Comparison of ENCODE assay signal across 8 mouse cellular contexts in the genomic region with DNA sequence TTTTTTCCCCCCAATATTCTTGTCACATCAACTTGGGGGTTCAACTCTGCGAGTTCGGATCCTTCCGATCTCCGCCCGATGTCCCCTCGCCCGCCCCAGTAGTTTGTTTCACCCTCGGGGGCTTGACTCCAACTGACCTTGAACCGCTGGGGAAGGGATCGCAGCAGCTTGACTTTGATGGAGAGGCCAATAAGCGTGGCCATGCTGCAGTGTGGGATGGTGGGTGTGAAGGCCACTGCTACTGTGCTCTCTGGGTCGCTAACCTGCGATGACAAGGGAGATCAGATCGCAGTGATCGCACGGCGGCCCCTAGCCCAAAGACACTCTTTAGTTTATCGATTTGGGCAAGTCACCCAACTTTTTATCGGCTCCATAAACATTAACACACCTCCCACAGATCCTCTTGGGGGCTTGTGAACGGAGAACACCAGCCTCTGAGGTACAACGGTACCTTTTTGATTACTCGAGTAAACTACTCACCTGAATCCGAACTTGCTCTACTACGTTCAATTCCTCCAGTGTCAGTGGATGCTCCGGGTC. TPM values are rescaled to one million over a fixed set of nuclear protein-coding genes. Genes with fewer than 3 reads are reported as not detected.
A peak's percentile ranks its signal among the peaks of the same experiment; 100 is the strongest.
DNase-seq lines count a peak whose midpoint lies in the region; TF ChIP-seq lines count a peak whose summit lies in the region.

No protein-coding gene starts in this region.

- no peak for DNase-seq in gastrocnemius, adult 2 months
- DNase-seq in gastrocnemius, postnatal 25 days, result no peak
- DNase-seq in urinary bladder, adult 2 months (ENCODE audit: low spot score), result peak; percentile 15
- no peak for DNase-seq in urinary bladder, postnatal 14 days (ENCODE audit: low spot score)
- no peak for DNase-seq in limb, embryonic 10.5 days (ENCODE audit: low spot score)
- DNase-seq in gastrocnemius, postnatal 36 days, result no peak
- no peak for DNase-seq in Muller cell, postnatal 12 days (ENCODE audit: inconsistent ontology term)

- H3K9me3 ChIP-seq in limb, embryonic 10.5 days (replicated peaks), result no peaks in the 10 kb centered on the region

- TF ChIP-seq POLR2A in small intestine, adult 2 months (IDR thresholded peaks at IDR 0.05; ENCODE audit: low read depth, low read length), result no peak

- intact Hi-C loops in gastrocnemius, adult 2 months (cut with DNase I), result no loop called here
- intact Hi-C loops in gastrocnemius, postnatal 36 days (cut with DNase I), result no loop called here

- WGBS in limb, embryonic 10.5 days, result 11% methylated on average over 25 of the region's 25 CpGs
- 5% methylated on average over 25 of the region's 25 CpGs for WGBS in small intestine, adult 2 months

- no peak for TF ChIP-seq CTCF in gastrocnemius, adult 2 months (IDR thresholded peaks at IDR 0.05)
- no peak for TF ChIP-seq CTCF in small intestine, adult 2 months (IDR thresholded peaks at IDR 0.05; ENCODE audit: extremely low read depth, insufficient read length, insufficient replicate concordance, low read depth, low read length)

- H3K27ac ChIP-seq in gastrocnemius, adult 2 months, result peak overlapping the region; percentile 98
- H3K27ac ChIP-seq in limb, embryonic 10.5 days, result peak overlapping the region; percentile 85
- no peak overlapping the region for H3K27ac ChIP-seq in small intestine, adult 2 months (ENCODE audit: insufficient read depth, low read depth, low read length)

- H3K4me1 ChIP-seq in limb, embryonic 10.5 days, result peaks cover 17% of the 10 kb centered on the region
- H3K4me1 ChIP-seq in small intestine, adult 2 months (ENCODE audit: control insufficient read depth, insufficient read depth, insufficient read length, low read length), result peaks cover 18% of the 10 kb centered on the region

- peaks cover 30% of the 10 kb centered on the region for H3K36me3 ChIP-seq in limb, embryonic 10.5 days
- H3K36me3 ChIP-seq in small intestine, adult 2 months (ENCODE audit: control insufficient read depth, insufficient read depth, low read length), result peaks cover 8% of the 10 kb centered on the region

- peak overlapping the region; percentile 77 for H3K4me3 ChIP-seq in gastrocnemius, adult 2 months
- H3K4me3 ChIP-seq in limb, embryonic 10.5 days, result peak overlapping the region; percentile 88
- H3K4me3 ChIP-seq in small intestine, adult 2 months (ENCODE audit: low read depth, low read length), result peak overlapping the region; percentile 93

- no peaks in the 10 kb centered on the region for H3K27me3 ChIP-seq in limb, embryonic 10.5 days (ENCODE audit: low read depth, poor library complexity, severe bottlenecking)
- no peaks in the 10 kb centered on the region for H3K27me3 ChIP-seq in small intestine, adult 2 months (ENCODE audit: control insufficient read depth, insufficient read depth, low read length)

RNA-seq across cellular contexts. Expression of a gene that starts 0.9 kb away (rescaled TPM):
- 10 to 100 TPM; 33.8 to 42.3 TPM for total RNA-seq in gastrocnemius, adult 2 months (2021)
- 10 to 100 TPM; 27.3 to 33.1 TPM for total RNA-seq in gastrocnemius, postnatal 25 days (2021)
- polyA plus RNA-seq in urinary bladder, adult 2 months (2012; rRNA removed), result 53.2 and 69.5 TPM in 2 replicates
- 95.6 and 105 TPM in 2 replicates for polyA plus RNA-seq in limb, embryonic 10.5 days (2016; fragmentation: Nextera tagmentation; extraction: Ambion mirVana)
- polyA plus RNA-seq in small intestine, adult 2 months (2012; rRNA removed), result 35.2 and 56.7 TPM in 2 replicates
- total RNA-seq in gastrocnemius, postnatal 36 days (2021), result 10 to 100 TPM; 29.1 to 29.4 TPM

RNA-seq across cellular contexts. Expression of a gene that starts 9.8 kb away (rescaled TPM):
- 1 to 10 TPM; 2.8 to 3.1 TPM for total RNA-seq in gastrocnemius, adult 2 months (2021)
- total RNA-seq in gastrocnemius, postnatal 25 days (2021), result 1 to 10 TPM; 3.8 to 6.2 TPM
- polyA plus RNA-seq in urinary bladder, adult 2 months (2012; rRNA removed), result 10.3 and 13.4 TPM in 2 replicates
- 2.0 and 3.2 TPM in 2 replicates for polyA plus RNA-seq in limb, embryonic 10.5 days (2016; fragmentation: Nextera tagmentation; extraction: Ambion mirVana)
- 4.7 and 5.2 TPM in 2 replicates for polyA plus RNA-seq in small intestine, adult 2 months (2012; rRNA removed)
- 1 to 10 TPM; 2.2 to 2.9 TPM for total RNA-seq in gastrocnemius, postnatal 36 days (2021)

RNA-seq across cellular contexts. Expression of a gene that starts 16.7 kb away (rescaled TPM):
- total RNA-seq in gastrocnemius, adult 2 months (2021), result not detected
- total RNA-seq in gastrocnemius, postnatal 25 days (2021), result not detected
- not detected in 2 replicates for polyA plus RNA-seq in urinary bladder, adult 2 months (2012; rRNA removed)
- polyA plus RNA-seq in limb, embryonic 10.5 days (2016; fragmentation: Nextera tagmentation; extraction: Ambion mirVana), result 0.13 TPM in 1 of 2 replicates, not detected in the other
- not detected in 2 replicates for polyA plus RNA-seq in small intestine, adult 2 months (2012; rRNA removed)
- total RNA-seq in gastrocnemius, postnatal 36 days (2021), result not detected

RNA-seq across cellular contexts. Expression of a gene that starts 49.6 kb away (rescaled TPM):
- total RNA-seq in gastrocnemius, adult 2 months (2021), result 1 to 10 TPM; 4.0 to 4.6 TPM
- total RNA-seq in gastrocnemius, postnatal 25 days (2021), result 1 to 10 TPM; 2.8 to 2.9 TPM
- polyA plus RNA-seq in urinary bladder, adult 2 months (2012; rRNA removed), result 6.1 and 7.2 TPM in 2 replicates
- polyA plus RNA-seq in limb, embryonic 10.5 days (2016; fragmentation: Nextera tagmentation; extraction: Ambion mirVana), result 14.5 and 14.8 TPM in 2 replicates
- 1.9 and 5.8 TPM in 2 replicates for polyA plus RNA-seq in small intestine, adult 2 months (2012; rRNA removed)
- total RNA-seq in gastrocnemius, postnatal 36 days (2021), result 1 to 10 TPM; 4.2 to 7.4 TPM
